Mouse (Mus musculus): Measurements from ENCODE around the gene Arnt2. TPM values are rescaled to one million over a fixed set of nuclear protein-coding genes. Genes with fewer than 3 reads are reported as not detected.

The Arnt2 gene
- polyA plus RNA-seq, 1 experiment from 2014 or later = 27.8 TPM

DNA sequence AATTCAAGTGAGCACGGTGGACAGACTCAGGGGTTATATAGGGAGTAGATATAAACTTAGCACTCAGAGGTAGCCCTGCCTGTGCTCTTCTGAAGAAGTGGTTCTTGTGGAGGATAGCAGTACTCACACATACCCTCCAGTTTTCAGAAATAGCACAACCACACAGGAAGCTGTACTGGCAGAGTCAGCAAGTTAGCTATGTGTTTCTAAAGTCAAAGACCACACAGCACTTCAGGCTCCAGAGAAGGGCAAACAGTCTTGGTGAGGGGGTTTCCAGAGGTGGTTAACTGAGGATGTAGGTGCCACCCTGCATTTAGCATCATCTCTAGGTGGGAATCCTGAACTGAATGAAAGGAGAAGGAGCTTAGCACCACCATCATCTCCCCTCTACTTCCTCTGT, 23.5 kb downstream of the Arnt2 start:
- Histone ChIP-seq H3K4me1 (no peaks in the 10 kb centered on the region), H3K4me2 (replicated peaks) (no peak overlapping the region), H3K4me3 (no peak overlapping the region), H3K9me3 (no peaks in the 10 kb centered on the region), H3K9ac (no peak overlapping the region), H3K36me3 (no peaks in the 10 kb centered on the region), H3K27ac (no peak overlapping the region), H3K27me3 (no peaks in the 10 kb centered on the region)
- ATAC-seq (ENCODE audit: insufficient number of reproducible peaks, insufficient read depth, low FRiP score, low TSS enrichment) = no peak
- 88% methylated on average over 1 of the region's 1 CpGs for WGBS

GRCm38 (mm10) chr7:84384778-84385177, 25.2 kb downstream of the Arnt2 start:
- Histone ChIP-seq H3K4me3 (no peak overlapping the region), H3K27me3 (no peaks in the 10 kb centered on the region), H3K4me1 (no peaks in the 10 kb centered on the region), H3K4me2 (replicated peaks) (no peak overlapping the region), H3K36me3 (no peaks in the 10 kb centered on the region), H3K9me3 (no peaks in the 10 kb centered on the region), H3K9ac (no peak overlapping the region), H3K27ac (no peak overlapping the region)
- WGBS = 87% methylated on average over 4 of the region's 4 CpGs
- ATAC-seq (ENCODE audit: insufficient number of reproducible peaks, insufficient read depth, low FRiP score, low TSS enrichment) = no peak

GRCm38 (mm10) chr7:84384086-84384485, 25.9 kb downstream of the Arnt2 start:
- WGBS = 91% methylated on average over 7 of the region's 7 CpGs
- no peak overlapping the region for H3K4me3 ChIP-seq
- no peak for ATAC-seq (ENCODE audit: insufficient number of reproducible peaks, insufficient read depth, low FRiP score, low TSS enrichment)

GRCm38 (mm10) chr7:84382346-84382745, 27.6 kb downstream of the Arnt2 start:
- no peaks in the 10 kb centered on the region for H3K4me1 ChIP-seq
- 84% methylated on average over 3 of the region's 3 CpGs for WGBS
- no peak for ATAC-seq (ENCODE audit: insufficient number of reproducible peaks, insufficient read depth, low FRiP score, low TSS enrichment)

More at GRCm38 (mm10) chr7:84384086-84384485, 25.9 kb downstream of the Arnt2 start:
- Histone ChIP-seq H3K4me2 (replicated peaks) (no peak overlapping the region), H3K36me3 (no peaks in the 10 kb centered on the region), H3K9me3 (no peaks in the 10 kb centered on the region), H3K9ac (no peak overlapping the region), H3K27me3 (no peaks in the 10 kb centered on the region), H3K27ac (no peak overlapping the region), H3K4me1 (no peaks in the 10 kb centered on the region)

DNA sequence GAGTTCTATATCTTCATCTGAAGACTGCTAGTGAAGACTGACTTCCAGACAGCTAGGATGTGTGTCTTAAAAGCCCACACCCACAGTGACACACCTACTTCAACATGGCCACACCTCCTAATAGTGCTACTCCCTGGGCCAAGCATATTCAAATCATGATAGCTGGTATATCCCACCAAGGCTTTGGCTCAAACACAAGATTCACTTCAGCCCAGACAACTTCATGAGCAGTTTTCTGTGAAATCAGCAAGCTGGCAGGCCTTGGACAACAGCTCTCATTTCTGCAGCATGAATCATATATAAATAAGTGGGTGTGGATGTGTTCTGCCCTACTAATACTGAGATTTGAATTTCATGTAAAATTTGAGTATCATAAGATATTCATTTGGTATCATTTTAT, 29.2 kb downstream of the Arnt2 start:
- no peak for ATAC-seq (ENCODE audit: insufficient number of reproducible peaks, insufficient read depth, low FRiP score, low TSS enrichment)
- Histone ChIP-seq H3K9ac (no peak overlapping the region), H3K4me3 (no peak overlapping the region), H3K27me3 (no peaks in the 10 kb centered on the region), H3K27ac (no peak overlapping the region), H3K36me3 (no peaks in the 10 kb centered on the region), H3K4me1 (no peaks in the 10 kb centered on the region), H3K9me3 (no peaks in the 10 kb centered on the region), H3K4me2 (replicated peaks) (no peak overlapping the region)

More at GRCm38 (mm10) chr7:84382346-84382745, 27.6 kb downstream of the Arnt2 start:
- Histone ChIP-seq H3K4me3 (no peak overlapping the region), H3K27ac (no peak overlapping the region), H3K9me3 (no peaks in the 10 kb centered on the region), H3K36me3 (no peaks in the 10 kb centered on the region), H3K27me3 (no peaks in the 10 kb centered on the region), H3K4me2 (replicated peaks) (no peak overlapping the region), H3K9ac (no peak overlapping the region)

DNA sequence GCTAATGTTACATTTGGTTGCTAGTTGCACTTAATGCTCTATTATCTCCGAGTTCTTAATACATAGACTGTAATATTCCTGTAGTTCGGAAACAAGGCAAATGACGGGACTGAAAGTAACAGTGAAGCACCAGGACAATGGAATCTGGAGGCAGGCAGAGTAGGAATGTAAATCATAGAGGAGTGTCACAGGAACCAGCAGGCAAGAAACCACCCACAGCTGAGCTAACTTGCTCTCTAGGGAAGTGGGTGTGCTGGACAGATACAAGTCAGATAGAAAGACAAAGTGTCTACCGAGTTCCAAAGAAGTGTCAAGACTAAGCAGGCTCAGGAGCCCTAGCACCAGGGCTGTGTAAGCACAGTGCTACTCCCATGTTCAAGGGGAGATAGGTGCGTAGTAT, 32.6 kb downstream of the Arnt2 start:
- no peak for ATAC-seq (ENCODE audit: insufficient number of reproducible peaks, insufficient read depth, low FRiP score, low TSS enrichment)
- Histone ChIP-seq H3K4me2 (replicated peaks) (no peak overlapping the region), H3K9me3 (no peaks in the 10 kb centered on the region), H3K9ac (no peak overlapping the region), H3K4me1 (no peaks in the 10 kb centered on the region), H3K4me3 (no peak overlapping the region), H3K27ac (no peak overlapping the region), H3K36me3 (no peaks in the 10 kb centered on the region), H3K27me3 (no peaks in the 10 kb centered on the region)
- WGBS = 83% methylated on average over 5 of the region's 5 CpGs

DNA sequence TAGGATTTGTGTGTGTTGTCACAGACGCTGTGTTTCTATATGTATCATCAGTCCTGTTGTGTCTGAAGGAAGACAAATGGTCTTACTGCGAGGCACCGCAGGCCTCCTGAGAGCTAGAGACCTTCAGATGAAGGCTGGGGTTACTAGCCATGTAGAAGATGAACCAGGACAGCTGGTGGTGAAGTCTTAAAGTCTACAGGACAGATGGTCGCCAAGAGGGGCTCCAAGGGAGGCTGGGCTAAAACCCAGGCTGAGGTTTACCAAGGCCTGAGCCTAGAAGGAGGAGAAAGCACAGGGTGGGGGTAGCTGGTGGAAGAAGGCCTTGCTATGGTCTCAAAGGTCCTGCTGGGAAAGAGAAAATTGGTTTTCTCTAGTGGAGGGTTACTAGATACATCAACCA, 36.3 kb downstream of the Arnt2 start:
- Histone ChIP-seq H3K27me3 (no peaks in the 10 kb centered on the region), H3K9ac (no peak overlapping the region), H3K4me1 (no peaks in the 10 kb centered on the region), H3K9me3 (no peaks in the 10 kb centered on the region), H3K36me3 (no peaks in the 10 kb centered on the region), H3K4me3 (no peak overlapping the region), H3K4me2 (replicated peaks) (no peak overlapping the region), H3K27ac (no peak overlapping the region)
- no peak for ATAC-seq (ENCODE audit: insufficient number of reproducible peaks, insufficient read depth, low FRiP score, low TSS enrichment)
- WGBS = 90% methylated on average over 4 of the region's 4 CpGs

GRCm38 (mm10) chr7:84372871-84373270, 37.1 kb downstream of the Arnt2 start:
- Histone ChIP-seq H3K27me3 (no peaks in the 10 kb centered on the region), H3K27ac (no peak overlapping the region), H3K4me1 (no peaks in the 10 kb centered on the region), H3K9me3 (no peaks in the 10 kb centered on the region), H3K4me3 (no peak overlapping the region), H3K4me2 (replicated peaks) (no peak overlapping the region), H3K9ac (no peak overlapping the region), H3K36me3 (no peaks in the 10 kb centered on the region)
- no peak for ATAC-seq (ENCODE audit: insufficient number of reproducible peaks, insufficient read depth, low FRiP score, low TSS enrichment)
- WGBS = 88% methylated on average over 1 of the region's 1 CpGs

DNA sequence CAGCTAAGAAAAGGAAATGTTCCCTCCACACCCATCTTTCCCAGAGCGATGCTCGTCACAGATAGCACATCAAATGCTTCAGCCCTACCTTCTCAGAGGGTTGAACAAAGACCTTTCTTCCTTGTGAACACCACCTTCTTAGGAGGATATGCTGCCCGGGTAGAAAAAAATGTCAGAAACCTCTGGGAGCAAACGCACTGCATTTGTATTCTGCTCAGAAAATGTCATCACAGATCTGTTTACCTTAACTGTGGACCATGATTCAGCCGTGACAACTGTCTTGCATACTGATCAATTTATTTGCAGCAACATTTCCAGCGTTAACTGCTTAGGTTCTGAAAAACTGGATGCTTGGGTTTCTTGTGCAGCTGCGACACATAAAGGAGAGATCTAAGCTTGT, 37.7 kb downstream of the Arnt2 start:
- H3K4me1 ChIP-seq = no peaks in the 10 kb centered on the region
- 85% methylated on average over 7 of the region's 7 CpGs for WGBS
- no peak overlapping the region for H3K4me3 ChIP-seq
- no peak overlapping the region for H3K9ac ChIP-seq
- no peaks in the 10 kb centered on the region for H3K27me3 ChIP-seq
- H3K9me3 ChIP-seq = no peaks in the 10 kb centered on the region
- no peaks in the 10 kb centered on the region for H3K36me3 ChIP-seq
- no peak overlapping the region for H3K4me2 ChIP-seq (replicated peaks)
- no peak overlapping the region for H3K27ac ChIP-seq
- ATAC-seq (ENCODE audit: insufficient number of reproducible peaks, insufficient read depth, low FRiP score, low TSS enrichment) = no peak

GRCm38 (mm10) chr7:84370911-84371592, 38.9 kb downstream of the Arnt2 start:
- ATAC-seq (ENCODE audit: insufficient number of reproducible peaks, insufficient read depth, low FRiP score, low TSS enrichment) = no peak
- Histone ChIP-seq H3K27ac (no peak overlapping the region), H3K27me3 (no peaks in the 10 kb centered on the region), H3K9ac (no peak overlapping the region), H3K36me3 (no peaks in the 10 kb centered on the region), H3K4me1 (no peaks in the 10 kb centered on the region), H3K4me3 (no peak overlapping the region), H3K9me3 (no peaks in the 10 kb centered on the region), H3K4me2 (replicated peaks) (no peak overlapping the region)
- 91% methylated on average over 6 of the region's 6 CpGs for WGBS

DNA sequence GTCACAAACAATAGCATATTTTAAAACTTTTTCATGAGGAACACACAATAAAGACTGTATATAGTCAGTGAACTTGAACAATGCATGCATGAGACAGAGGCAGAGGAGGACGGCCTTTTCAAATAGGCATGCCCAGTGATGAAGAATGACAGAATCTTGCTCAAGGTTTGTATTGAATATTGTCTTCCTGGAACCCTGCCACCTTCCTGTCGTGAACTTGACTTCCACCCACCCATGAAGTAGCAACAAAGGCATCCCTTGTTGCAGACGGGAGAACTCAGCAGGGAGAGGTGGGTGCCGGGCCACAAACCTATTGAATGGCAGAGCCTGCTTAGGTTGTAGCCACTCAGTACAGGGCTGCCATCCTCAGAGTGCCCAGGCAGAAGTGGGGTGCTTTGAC, 43.7 kb downstream of the Arnt2 start:
- H3K4me2 ChIP-seq (replicated peaks) = no peak overlapping the region
- H3K4me1 ChIP-seq = no peaks in the 10 kb centered on the region; the same call in 1 of the 2 replicates
- no peak overlapping the region for H3K9ac ChIP-seq
- WGBS = 78% methylated on average over 4 of the region's 4 CpGs
- no peaks in the 10 kb centered on the region for H3K9me3 ChIP-seq
- 0 out of 2 replicates have a peak, but pooled peaks cover 5% of the 10 kb centered on the region for H3K36me3 ChIP-seq
- H3K27me3 ChIP-seq = no peaks in the 10 kb centered on the region
- no peak for ATAC-seq (ENCODE audit: insufficient number of reproducible peaks, insufficient read depth, low FRiP score, low TSS enrichment)
- H3K4me3 ChIP-seq = no peak overlapping the region
- no peak overlapping the region for H3K27ac ChIP-seq

DNA sequence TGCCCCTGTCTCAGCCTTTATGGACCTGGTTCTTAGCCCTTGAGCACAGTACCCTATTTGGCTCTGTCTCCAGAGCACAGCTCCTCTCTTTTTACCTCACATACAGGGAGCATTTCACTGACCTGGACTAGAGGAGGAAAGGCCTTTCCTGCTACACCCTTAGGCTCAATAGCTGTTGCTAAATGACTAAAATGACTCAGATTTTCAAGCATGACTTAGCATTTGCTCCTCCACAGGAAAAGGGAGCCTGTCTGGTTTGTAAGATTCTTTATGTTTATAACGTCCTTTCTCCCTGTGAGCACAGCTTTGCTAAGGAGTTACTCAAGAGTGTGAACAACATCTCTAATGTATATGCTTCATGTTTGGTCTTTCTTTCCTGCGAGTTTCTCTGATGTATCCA, 47.3 kb downstream of the Arnt2 start:
- no peak overlapping the region for H3K9ac ChIP-seq
- no peak overlapping the region for H3K4me3 ChIP-seq
- H3K9me3 ChIP-seq = no peaks in the 10 kb centered on the region
- no peaks in the 10 kb centered on the region for H3K27me3 ChIP-seq
- ATAC-seq (ENCODE audit: insufficient number of reproducible peaks, insufficient read depth, low FRiP score, low TSS enrichment) = no peak
- H3K27ac ChIP-seq = no peak overlapping the region
- peaks cover 10% of the 10 kb centered on the region; the same call in 1 of the 2 replicates for H3K36me3 ChIP-seq
- 58% methylated on average over 2 of the region's 2 CpGs for WGBS
- no peaks in the 10 kb centered on the region; the same call in 1 of the 2 replicates for H3K4me1 ChIP-seq
- H3K4me2 ChIP-seq (replicated peaks) = no peak overlapping the region
